Mouse (Mus musculus) R1 (cell line): ENCODE results near the gene Ddx43.

Experiments used
- DNase-seq: peaks from one replicate; pipeline ENCODE4 v3.0.0-alpha.2; 2018; ENCODE audit warnings: low read depth, low spot score

The Ddx43 gene

GRCm38 (mm10) chr9:78372827-78373504, 22.6 kb upstream of the Ddx43 start:
- DNase-seq: peak; percentile 89

DNA sequence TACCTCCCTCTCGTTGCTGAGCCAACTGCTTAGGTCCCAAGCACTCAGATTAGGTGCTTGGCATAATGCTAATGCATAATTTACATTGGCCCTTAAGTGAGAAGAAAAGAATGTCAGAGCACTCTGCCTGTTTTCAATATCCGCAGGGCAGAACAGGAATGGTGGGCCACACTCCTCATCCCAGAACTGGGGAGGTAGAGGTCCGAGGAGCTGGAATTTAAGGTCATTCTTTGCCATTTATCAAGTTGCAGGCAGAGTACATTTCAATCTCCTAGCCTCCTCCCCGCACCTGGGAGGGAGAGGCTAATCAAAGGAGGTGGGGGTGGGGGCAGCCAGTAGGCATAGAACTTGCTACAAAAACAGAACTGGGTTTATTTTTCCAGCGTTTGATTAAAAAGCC, 21.2 kb upstream of the Ddx43 start:
- DNase-seq: peak; percentile 92

GRCm38 (mm10) chr9:78374885-78375389, 20.6 kb upstream of the Ddx43 start:
- peak; percentile 99 for DNase-seq

- DNase-seq: peak; percentile 76
These were observed 20.1 kb upstream of the Ddx43 start for GRCm38 (mm10) chr9:78375486-78375885.

GRCm38 (mm10) chr9:78377546-78377945, 18.0 kb upstream of the Ddx43 start:
- peak; percentile 83 for DNase-seq

- DNase-seq: peak; percentile 46
These were observed 17.3 kb upstream of the Ddx43 start, which contains the start of gene Ooep for GRCm38 (mm10) chr9:78378113-78378785. Ooep (minus strand) TSS chr9:78378725.

- DNase-seq: peak; percentile 89
These were observed 9.7 kb upstream of the Ddx43 start for GRCm38 (mm10) chr9:78385893-78386292.

DNA sequence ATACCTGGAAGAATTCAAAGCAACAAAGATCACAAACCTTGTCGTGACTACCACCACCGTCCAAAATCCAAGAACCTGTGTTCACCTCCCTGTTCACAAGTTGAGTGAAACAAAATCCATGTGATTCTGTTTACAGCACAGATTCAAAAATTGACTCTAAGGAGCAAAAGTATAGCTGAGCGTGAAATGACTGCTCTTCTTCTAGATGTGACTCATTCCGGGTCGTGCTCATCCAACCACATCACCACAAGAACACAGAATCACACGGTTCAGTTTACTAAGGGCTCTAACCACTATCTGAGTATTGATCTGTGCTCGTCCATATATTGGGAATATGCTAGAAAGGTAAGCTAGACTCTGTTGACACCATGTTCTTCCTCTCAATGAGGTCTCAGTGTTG, 8.6 kb upstream of the Ddx43 start:
- no peak for DNase-seq

GRCm38 (mm10) chr9:78389981-78390380, 5.6 kb upstream of the Ddx43 start:
- peak; percentile 68 for DNase-seq

- DNase-seq: no peak
These were observed 1.8 kb upstream of the Ddx43 start for GRCm38 (mm10) chr9:78393741-78394140.

DNA sequence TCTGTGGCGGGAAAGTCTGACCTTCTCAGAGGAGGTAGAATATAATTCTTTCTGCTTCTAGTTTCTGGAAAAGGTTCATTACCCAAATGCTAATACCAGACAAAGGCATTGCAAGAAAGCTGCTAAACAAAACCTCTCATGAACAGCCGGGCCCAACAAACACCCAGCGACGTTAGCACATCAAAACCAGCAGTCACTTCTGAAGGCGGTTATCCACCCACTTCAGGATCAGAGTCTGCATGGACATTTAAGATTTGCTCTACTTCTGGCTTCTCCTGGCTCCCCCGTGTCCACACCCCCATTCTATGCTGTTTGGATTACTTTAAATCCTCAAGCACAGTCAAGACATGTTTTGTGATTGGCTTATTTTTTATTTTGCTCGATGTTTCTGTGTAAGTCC, 975 bp upstream of the Ddx43 start:
- no peak for DNase-seq

- DNase-seq: no peak
These were observed 340 bp upstream of the Ddx43 start for GRCm38 (mm10) chr9:78395244-78395629.

DNA sequence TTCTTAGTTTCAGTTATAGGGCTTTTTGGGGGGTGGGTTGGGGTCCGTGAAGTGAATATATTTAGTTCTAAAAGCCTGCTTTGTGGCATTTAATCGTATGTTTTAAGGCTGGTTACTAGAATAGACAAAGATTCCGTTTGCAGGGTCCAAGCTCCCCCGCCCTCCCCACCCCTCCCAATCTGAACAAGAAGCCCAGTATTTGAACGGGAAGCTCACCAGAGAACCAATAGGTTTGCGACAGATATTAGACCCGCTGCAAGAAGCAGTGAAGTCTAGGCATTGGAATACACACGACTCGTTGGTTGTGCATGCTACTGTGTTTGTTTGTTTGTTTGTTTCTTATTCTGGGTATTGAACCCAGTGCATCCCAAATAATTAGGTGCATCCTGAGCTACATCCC, 940 bp downstream of the Ddx43 start:
- no peak for DNase-seq

GRCm38 (mm10) chr9:78400570-78400969, 5.0 kb downstream of the Ddx43 start:
- no peak for DNase-seq

DNA sequence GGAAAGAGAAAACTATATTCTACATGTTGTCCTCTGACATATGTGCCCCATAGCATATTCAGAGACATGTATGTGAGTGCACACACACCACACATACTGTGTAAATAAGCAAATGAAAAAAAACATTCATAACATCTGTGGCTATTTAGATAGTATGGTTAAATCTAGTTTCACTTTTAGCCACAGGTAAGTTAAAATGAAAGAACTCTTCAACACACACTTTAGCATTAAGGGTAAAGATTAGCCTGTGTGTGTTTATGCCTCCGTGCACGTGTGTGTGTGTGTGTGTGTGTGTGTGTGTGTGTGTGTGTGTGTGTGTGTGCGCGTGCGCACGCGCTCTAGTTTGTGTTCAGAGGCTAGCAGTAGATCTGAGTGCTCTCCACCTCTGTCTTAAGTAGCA, 6.0 kb downstream of the Ddx43 start:
- no peak for DNase-seq

DNA sequence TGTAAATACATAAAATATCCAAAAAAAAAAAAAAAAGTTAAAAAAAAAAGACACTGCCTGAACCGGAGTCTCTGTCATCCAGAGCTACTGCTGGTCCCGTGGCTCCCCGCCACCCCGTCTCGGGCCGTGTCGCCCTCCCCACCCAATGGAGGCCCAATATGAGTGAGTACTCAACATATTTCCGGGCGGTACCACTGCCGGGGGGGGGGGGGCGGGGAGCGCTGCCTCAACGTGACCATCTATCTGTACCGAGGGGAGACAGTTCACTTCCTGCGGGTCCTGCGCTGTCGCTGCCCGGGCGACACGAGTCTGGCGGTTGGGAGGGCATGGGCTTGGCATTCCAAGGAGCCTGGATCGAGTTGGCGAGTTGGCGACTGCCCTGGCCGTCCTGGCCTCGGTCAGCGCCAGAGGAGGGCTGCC, 31.8 kb downstream of the Ddx43 start:
- DNase-seq: no peak

DNA sequence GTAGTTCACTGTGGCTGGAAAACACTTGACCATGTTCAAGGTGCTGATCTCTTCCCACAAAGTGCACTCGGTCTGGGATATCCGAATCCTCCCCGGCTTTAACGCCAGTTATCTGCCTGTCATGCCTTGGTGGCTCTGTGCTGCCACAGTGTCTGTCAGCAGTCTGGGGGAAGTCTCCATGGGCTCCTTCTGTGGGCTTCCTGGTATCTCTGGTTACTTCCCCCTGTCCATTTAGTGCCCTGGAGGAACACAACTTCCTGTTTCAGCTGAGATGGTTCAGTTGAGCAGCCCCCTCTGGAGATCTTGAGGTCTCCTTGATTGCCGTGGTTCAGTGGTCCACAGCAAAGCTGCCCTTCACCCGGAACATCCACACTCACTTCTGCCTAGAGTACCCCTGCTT, 32.6 kb downstream of the Ddx43 start:
- no peak for DNase-seq

- DNase-seq: no peak
These were observed 33.4 kb downstream of the Ddx43 start for GRCm38 (mm10) chr9:78428870-78429432.

DNA sequence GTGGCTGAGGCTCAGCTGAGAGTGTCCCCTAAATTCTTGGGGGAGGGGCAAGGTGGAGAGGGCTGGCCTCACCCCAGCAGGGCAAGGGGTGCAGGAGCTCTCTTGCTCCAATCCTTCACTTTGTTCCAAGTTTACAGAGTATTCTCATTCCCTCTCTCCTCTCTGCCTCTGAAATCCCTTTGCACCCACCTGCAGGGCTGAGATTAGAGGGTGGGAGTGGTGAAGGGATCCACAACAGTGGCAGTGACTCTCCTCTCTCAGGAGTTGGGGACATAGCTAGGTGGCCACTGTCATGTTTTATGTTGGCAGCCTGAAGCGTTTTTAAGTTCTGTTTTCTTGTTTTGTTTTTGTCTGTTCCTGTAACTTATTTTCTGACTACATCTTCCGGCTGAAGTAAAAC, 34.0 kb downstream of the Ddx43 start:
- no peak for DNase-seq

- no peak for DNase-seq
These were observed 34.9 kb downstream of the Ddx43 start for GRCm38 (mm10) chr9:78430486-78430885.

- peak; percentile 47 for DNase-seq
These were observed 36.9 kb downstream of the Ddx43 start for GRCm38 (mm10) chr9:78432471-78432870.

DNA sequence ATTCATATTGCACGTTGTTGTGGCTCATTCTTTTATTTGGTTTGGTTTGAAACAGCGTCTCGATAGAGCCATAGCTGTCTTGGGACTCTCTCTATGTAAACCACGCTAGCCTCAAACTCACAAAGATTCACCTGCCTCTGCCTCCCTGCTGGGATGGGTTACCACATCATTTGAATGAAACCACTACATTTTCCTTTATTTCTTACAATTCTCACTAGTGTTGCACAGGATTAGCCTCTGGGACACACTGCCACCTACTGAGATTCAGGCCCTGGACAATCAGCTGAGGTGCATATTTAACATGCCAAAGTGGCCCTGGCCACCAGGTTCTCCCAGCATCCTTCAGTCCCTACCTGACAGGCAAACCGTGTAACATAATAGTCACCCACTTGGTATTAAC, 43.8 kb downstream of the Ddx43 start:
- DNase-seq: no peak

DNA sequence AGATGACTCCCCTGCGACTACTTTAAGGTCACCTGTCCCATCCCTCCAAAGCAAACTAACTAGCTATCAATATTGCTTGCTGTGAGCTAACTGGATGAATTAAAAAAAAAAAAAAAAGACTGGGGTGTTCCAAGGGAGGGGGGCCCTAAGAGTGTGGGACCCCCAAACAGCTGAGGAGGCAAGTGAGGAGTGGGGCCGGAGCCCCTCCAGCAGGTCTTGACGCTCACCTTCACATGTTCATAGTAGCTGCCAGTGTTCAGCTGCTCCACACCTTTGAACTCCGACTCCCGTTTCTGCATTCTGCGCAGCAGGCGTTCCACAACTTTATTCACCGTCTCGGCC, 46.6 kb downstream of the Ddx43 start:
- DNase-seq: peak; percentile 59
